Mouse (Mus musculus): ENCODE measurements around the gene Jchain. TPM values are rescaled to one million over a fixed set of nuclear protein-coding genes. Genes with fewer than 3 reads are reported as not detected.

Gene Jchain
- total and polyA plus RNA-seq, 3 experiments: 336 to 1,319 (median 477) TPM

GRCm38 (mm10) chr5:88499781-88500180 lies 27.9 kb downstream of the Jchain start (continued):
- TF ChIP-seq JUN (IDR thresholded peaks at IDR 0.05; ENCODE audit: insufficient read depth, low read depth, low read length): no peak
- TF ChIP-seq USF2 (conservative IDR thresholded peaks at IDR 0.05; ENCODE audit: low read depth, low read length): no peak
- no peak for TF ChIP-seq RCOR1 (conservative IDR thresholded peaks at IDR 0.05; ENCODE audit: low read depth, low read length)
- 0 out of 2 replicates have a peak, but pooled peaks have one; percentile 28 for TF ChIP-seq POLR2A (IDR thresholded peaks at IDR 0.05; ENCODE audit: low read depth, low read length)

GRCm38 (mm10) chr5:88491111-88491510 lies 36.6 kb downstream of the Jchain start:
- dilution Hi-C loops (cut with MboI; ENCODE audit: extremely low pct_ligation_motif_present, extremely low pct_unique_long_range_greater_than_20kb, low sequenced_read_pairs): no loop called here
- no peak for DNase-seq (ENCODE audit: extremely low read depth)
- no peaks in the 10 kb centered on the region for H3K27me3 ChIP-seq (replicated peaks)
- TF ChIP-seq POLR2AphosphoS2 (IDR thresholded peaks at IDR 0.05; ENCODE audit: low read depth, low read length): no peak
- no peak for TF ChIP-seq RCOR1 (conservative IDR thresholded peaks at IDR 0.05; ENCODE audit: low read depth, low read length)
- TF ChIP-seq SMC3 (IDR thresholded peaks at IDR 0.05; ENCODE audit: low read depth, low read length): no peak
- TF ChIP-seq GABPA (IDR thresholded peaks at IDR 0.05; ENCODE audit: insufficient replicate concordance, low read depth, low read length): no peak
- no peak for TF ChIP-seq RAD21 (IDR thresholded peaks at IDR 0.05; ENCODE audit: low read depth, low read length)
- TF ChIP-seq ELF1 (IDR thresholded peaks at IDR 0.05; ENCODE audit: low read depth, low read length): no peak
- no peak for TF ChIP-seq PAX5 (IDR thresholded peaks at IDR 0.05; ENCODE audit: low read length)
- no peaks in the 10 kb centered on the region for H3K9me3 ChIP-seq (replicated peaks; ENCODE audit: low read length)
- H3K27ac ChIP-seq (ENCODE audit: insufficient read depth, low read depth): no peak overlapping the region
- H3K4me1 ChIP-seq (ENCODE audit: control insufficient read depth in 1 of 2, insufficient read depth in 2 of 2): peaks cover 6 to 15% of the 10 kb centered on the region in 2 experiments; a peak in 3 of 4 replicates
- in situ Hi-C loops (cut with MboI; ENCODE audit: low pct_ligation_motif_present, low pct_unique_long_range_greater_than_20kb, low sequenced_read_pairs): no loop called here
- no peak overlapping the region for H3K9ac ChIP-seq (ENCODE audit: insufficient read depth, low read depth)
- H3K4me2 ChIP-seq (ENCODE audit: insufficient read depth, low read depth, poor library complexity, severe bottlenecking): no peak overlapping the region
- no peaks in the 10 kb centered on the region for H3K79me2 ChIP-seq (replicated peaks; ENCODE audit: control insufficient read depth, extremely low read depth, insufficient read depth, poor library complexity, severe bottlenecking)
- H3K4me3 ChIP-seq (replicated peaks in 1 of 3; ENCODE audit: low read depth in 2 of 3, low read length in 2 of 3, poor library complexity in 1 of 3): no peak overlapping the region
- H3K36me3 ChIP-seq (replicated peaks in 1 of 2; ENCODE audit: control insufficient read depth in 1 of 2, insufficient read depth in 1 of 2, low read length in 1 of 2): no peaks in the 10 kb centered on the region

GRCm38 (mm10) chr5:88489004-88489403 lies 38.7 kb downstream of the Jchain start:
- in situ Hi-C loops (cut with MboI; ENCODE audit: low pct_ligation_motif_present, low pct_unique_long_range_greater_than_20kb, low sequenced_read_pairs): no loop called here

More at GRCm38 (mm10) chr5:88489004-88489403, 38.7 kb downstream of the Jchain start:
- H3K27ac ChIP-seq (ENCODE audit: insufficient read depth, low read depth): no peak overlapping the region
- dilution Hi-C loops (cut with MboI; ENCODE audit: extremely low pct_ligation_motif_present, extremely low pct_unique_long_range_greater_than_20kb, low sequenced_read_pairs): no loop called here
- no peaks in the 10 kb centered on the region for H3K27me3 ChIP-seq (replicated peaks)
- H3K4me1 ChIP-seq (ENCODE audit: control insufficient read depth in 1 of 2, insufficient read depth in 2 of 2): peaks cover 2 to 12% of the 10 kb centered on the region in 2 experiments; a peak in 3 of 4 replicates
- H3K79me2 ChIP-seq (replicated peaks; ENCODE audit: control insufficient read depth, extremely low read depth, insufficient read depth, poor library complexity, severe bottlenecking): no peaks in the 10 kb centered on the region
- DNase-seq (ENCODE audit: extremely low read depth): no peak
- H3K9me3 ChIP-seq (replicated peaks; ENCODE audit: low read length): no peaks in the 10 kb centered on the region
- no peaks in the 10 kb centered on the region for H3K36me3 ChIP-seq (replicated peaks in 1 of 2; ENCODE audit: control insufficient read depth in 1 of 2, insufficient read depth in 1 of 2, low read length in 1 of 2)
- TF ChIP-seq ZKSCAN1 (IDR thresholded peaks at IDR 0.05; ENCODE audit: borderline replicate concordance, low read depth, low read length) (no peak), POLR2A (IDR thresholded peaks at IDR 0.05; ENCODE audit: low read depth, low read length) (no peak), RCOR1 (conservative IDR thresholded peaks at IDR 0.05; ENCODE audit: low read depth, low read length) (no peak), NRF1 (IDR thresholded peaks at IDR 0.05; ENCODE audit: low read depth, low read length) (no peak), KAT2A (IDR thresholded peaks at IDR 0.05; ENCODE audit: insufficient replicate concordance, low read length) (no peak), MAFK (IDR thresholded peaks at IDR 0.05; ENCODE audit: insufficient replicate concordance, low read length) (no peak), MEF2A (IDR thresholded peaks at IDR 0.05; ENCODE audit: borderline replicate concordance, low read depth, low read length) (no peak), ETS1 (conservative IDR thresholded peaks at IDR 0.05; ENCODE audit: low read depth, low read length) (no peak), UBTF (IDR thresholded peaks at IDR 0.05; ENCODE audit: low read depth, low read length) (no peak), BHLHE40 (IDR thresholded peaks at IDR 0.05; ENCODE audit: low read depth, low read length) (no peak), IRF4 (IDR thresholded peaks at IDR 0.05; ENCODE audit: low read depth, low read length) (no peak), JUND (conservative IDR thresholded peaks at IDR 0.05; ENCODE audit: low read depth, low read length) (no peak), MAX (IDR thresholded peaks at IDR 0.05; ENCODE audit: low read length) (no peak), USF2 (conservative IDR thresholded peaks at IDR 0.05; ENCODE audit: low read depth, low read length) (no peak), CTCF (conservative IDR thresholded peaks at IDR 0.05 in 1 of 2, IDR thresholded peaks at IDR 0.05 in 1 of 2; ENCODE audit: low read depth in 2 of 2, low read length in 2 of 2) (no peak), TCF12 (IDR thresholded peaks at IDR 0.05; ENCODE audit: low read depth, low read length) (no peak), ZMIZ1 (IDR thresholded peaks at IDR 0.05; ENCODE audit: low read depth, low read length) (no peak)
- no peak overlapping the region for H3K4me2 ChIP-seq (ENCODE audit: insufficient read depth, low read depth, poor library complexity, severe bottlenecking)
- no peak overlapping the region for H3K4me3 ChIP-seq (replicated peaks in 1 of 3; ENCODE audit: low read depth in 2 of 3, low read length in 2 of 3, poor library complexity in 1 of 3)
- H3K9ac ChIP-seq (ENCODE audit: insufficient read depth, low read depth): no peak overlapping the region

Measured in CH12.LX (cell line).